Mouse (Mus musculus): ENCODE data around the gene 4931428L18Rik. TPM values are rescaled to one million over a fixed set of nuclear protein-coding genes. Genes with fewer than 3 reads are reported as not detected.
"Not testable (repeated sequence)": the region's sequence is repeated elsewhere in the genome, so short reads cannot be mapped to it uniquely, and the experiment has no call there.

The 4931428L18Rik gene
- polyA plus RNA-seq, 1 experiment, result not detected

DNA sequence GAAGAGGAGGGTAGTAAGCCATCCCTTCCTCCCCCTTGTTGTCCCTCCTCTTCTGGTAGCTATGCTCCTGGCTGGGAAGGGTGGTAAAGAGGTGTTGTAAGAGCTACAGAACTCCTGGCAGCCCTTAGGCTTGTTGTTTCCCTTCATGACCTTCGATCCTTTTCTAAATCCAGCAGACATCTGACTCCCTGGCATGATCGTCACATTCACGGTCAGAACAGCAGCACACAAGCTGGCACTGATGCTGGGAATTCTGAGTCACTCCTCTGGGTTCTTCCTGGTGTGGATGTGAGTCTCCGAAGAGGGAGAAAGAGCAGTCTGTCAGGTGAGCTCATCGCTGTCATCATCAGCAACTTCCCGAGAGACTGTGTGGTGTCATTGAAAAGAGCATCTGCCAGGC lies 203.2 kb downstream of the 4931428L18Rik start:
- Histone ChIP-seq H3K36me3 (ENCODE audit: control insufficient read depth, insufficient read depth, low read length) (no peaks in the 10 kb centered on the region), H3K27ac (ENCODE audit: control insufficient read depth, insufficient read depth, low read length) (no peak overlapping the region), H3K4me3 (ENCODE audit: control insufficient read depth, insufficient read depth, low read length) (no peak overlapping the region), H3K27me3 (ENCODE audit: control insufficient read depth, insufficient read depth, low read length) (no peaks in the 10 kb centered on the region), H3K4me1 (replicated peaks; ENCODE audit: control insufficient read depth, insufficient read depth, low read length) (no peaks in the 10 kb centered on the region)
- WGBS, result 81% methylated on average over 6 of the region's 6 CpGs
- TF ChIP-seq CTCF (IDR thresholded peaks at IDR 0.05; ENCODE audit: borderline replicate concordance, control insufficient read depth, extremely low read depth, insufficient read depth, low read length, poor library complexity) (no peak), POLR2A (IDR thresholded peaks at IDR 0.05; ENCODE audit: control insufficient read depth, extremely low read depth, insufficient read depth, low read length, poor library complexity) (no peak)
- DNase-seq, result no peak

DNA sequence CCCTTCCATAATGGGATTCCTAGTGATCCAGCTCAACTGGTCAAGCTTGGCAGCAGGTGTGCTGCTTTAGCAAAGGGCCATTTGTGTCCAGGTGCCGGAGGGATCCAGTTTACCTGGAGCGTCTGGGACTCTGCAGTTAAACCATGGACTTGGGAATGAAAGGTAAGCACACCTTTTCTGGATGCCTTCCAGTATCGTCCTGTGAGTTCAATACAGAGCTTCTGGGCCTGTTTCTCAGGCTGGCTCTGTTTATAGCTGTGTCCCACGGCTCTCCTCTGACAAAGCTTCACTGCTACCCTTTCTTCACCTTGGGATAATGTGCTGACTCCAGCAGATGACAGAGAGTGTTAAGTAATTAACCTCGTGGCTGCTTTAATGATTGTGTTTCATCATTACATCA lies 205.1 kb downstream of the 4931428L18Rik start:
- no peaks in the 10 kb centered on the region for H3K27me3 ChIP-seq (ENCODE audit: control insufficient read depth, insufficient read depth, low read length)
- H3K4me3 ChIP-seq (ENCODE audit: control insufficient read depth, insufficient read depth, low read length), result no peak overlapping the region
- H3K27ac ChIP-seq (ENCODE audit: control insufficient read depth, insufficient read depth, low read length), result no peak overlapping the region
- H3K4me1 ChIP-seq (replicated peaks; ENCODE audit: control insufficient read depth, insufficient read depth, low read length), result no peaks in the 10 kb centered on the region
- no peak for DNase-seq
- no peak for TF ChIP-seq POLR2A (IDR thresholded peaks at IDR 0.05; ENCODE audit: control insufficient read depth, extremely low read depth, insufficient read depth, low read length, poor library complexity)
- WGBS, result 89% methylated on average over 5 of the region's 5 CpGs
- H3K36me3 ChIP-seq (ENCODE audit: control insufficient read depth, insufficient read depth, low read length), result no peaks in the 10 kb centered on the region

DNA sequence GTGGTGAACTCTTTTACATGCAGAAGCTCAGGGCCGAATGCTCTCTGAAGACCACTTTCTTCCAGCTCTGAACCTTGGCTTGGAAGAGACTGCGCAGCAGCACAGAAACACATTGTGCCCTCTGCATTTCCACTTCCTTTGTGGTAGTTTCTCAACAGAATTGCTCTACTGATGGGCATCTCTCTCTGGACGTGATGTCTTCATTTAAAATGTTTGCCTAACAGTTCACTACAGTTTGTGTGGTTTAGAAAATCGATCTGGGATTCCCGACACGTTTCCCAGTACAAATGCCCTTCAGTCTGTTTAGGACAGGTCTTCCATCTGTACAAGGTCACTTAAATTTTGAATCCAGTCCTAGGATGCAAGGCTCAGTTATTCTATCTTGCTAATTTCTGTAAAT lies 206.4 kb downstream of the 4931428L18Rik start:
- H3K27ac ChIP-seq (ENCODE audit: control insufficient read depth, insufficient read depth, low read length), result no peak overlapping the region
- H3K4me3 ChIP-seq (ENCODE audit: control insufficient read depth, insufficient read depth, low read length), result no peak overlapping the region
- no peaks in the 10 kb centered on the region for H3K27me3 ChIP-seq (ENCODE audit: control insufficient read depth, insufficient read depth, low read length)
- DNase-seq, result no peak
- H3K36me3 ChIP-seq (ENCODE audit: control insufficient read depth, insufficient read depth, low read length), result no peaks in the 10 kb centered on the region
- TF ChIP-seq POLR2A (IDR thresholded peaks at IDR 0.05; ENCODE audit: control insufficient read depth, extremely low read depth, insufficient read depth, low read length, poor library complexity) (no peak), CTCF (IDR thresholded peaks at IDR 0.05; ENCODE audit: borderline replicate concordance, control insufficient read depth, extremely low read depth, insufficient read depth, low read length, poor library complexity) (no peak)
- WGBS, result 89% methylated on average over 6 of the region's 6 CpGs
- H3K4me1 ChIP-seq (replicated peaks; ENCODE audit: control insufficient read depth, insufficient read depth, low read length), result no peaks in the 10 kb centered on the region

DNA sequence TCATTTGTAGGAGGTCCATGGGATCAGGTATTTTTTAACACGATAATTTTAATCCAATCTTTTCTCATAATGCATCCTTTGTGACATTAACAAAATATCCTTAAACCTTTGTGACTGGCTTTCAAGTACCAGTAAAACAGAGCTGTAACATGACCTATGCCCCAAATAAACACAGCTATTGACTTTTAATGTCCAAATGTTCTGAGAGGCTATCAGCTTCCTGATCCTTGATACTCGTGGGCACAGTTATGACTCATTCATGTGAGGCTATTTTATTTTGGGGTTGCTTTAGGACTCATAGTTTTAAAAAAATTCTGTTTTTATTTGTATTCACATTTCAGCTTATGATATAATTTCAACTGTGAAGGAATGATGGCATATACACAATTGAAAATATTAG lies 207.2 kb downstream of the 4931428L18Rik start:
- 83% methylated on average over 2 of the region's 2 CpGs for WGBS

DNA sequence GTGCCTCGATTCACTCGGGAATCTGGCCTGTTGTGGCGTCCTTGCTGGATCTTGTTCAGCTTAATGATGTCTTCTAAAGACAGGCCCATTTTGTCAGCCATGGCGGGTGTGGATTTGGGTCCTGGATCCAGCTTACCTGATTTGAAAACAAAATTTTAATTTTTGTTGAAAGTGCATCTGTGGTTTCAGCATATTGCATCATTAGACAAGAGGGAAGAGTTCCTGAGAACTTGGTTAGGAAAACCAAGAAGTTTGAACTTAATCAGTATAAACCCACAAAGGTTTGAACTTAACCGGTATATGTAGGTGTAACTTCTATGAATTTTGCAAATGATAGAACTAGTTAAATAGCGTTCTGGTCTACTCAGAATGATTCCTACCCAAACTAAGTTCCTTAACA lies 244.6 kb downstream of the 4931428L18Rik start, which contains the start of gene AC153137.1:
Gene AC153137.1 (minus strand): TSS at position 101 of the 400 bp plus-strand sequence.
- 94% methylated on average over 6 of the region's 6 CpGs for WGBS
- not testable (repeated sequence) for H3K4me3 ChIP-seq (ENCODE audit: control insufficient read depth, insufficient read depth, low read length); H3K36me3 ChIP-seq (ENCODE audit: control insufficient read depth, insufficient read depth, low read length); H3K27me3 ChIP-seq (ENCODE audit: control insufficient read depth, insufficient read depth, low read length); DNase-seq; H3K4me1 ChIP-seq (replicated peaks; ENCODE audit: control insufficient read depth, insufficient read depth, low read length); H3K27ac ChIP-seq (ENCODE audit: control insufficient read depth, insufficient read depth, low read length)

More for the DNA sequence above, 207.2 kb downstream of the 4931428L18Rik start:
- Histone ChIP-seq H3K36me3 (ENCODE audit: control insufficient read depth, insufficient read depth, low read length) (no peaks in the 10 kb centered on the region), H3K4me1 (replicated peaks; ENCODE audit: control insufficient read depth, insufficient read depth, low read length) (no peaks in the 10 kb centered on the region), H3K27me3 (ENCODE audit: control insufficient read depth, insufficient read depth, low read length) (no peaks in the 10 kb centered on the region), H3K27ac (ENCODE audit: control insufficient read depth, insufficient read depth, low read length) (no peak overlapping the region), H3K4me3 (ENCODE audit: control insufficient read depth, insufficient read depth, low read length) (no peak overlapping the region)
- DNase-seq, result no peak
- TF ChIP-seq POLR2A (IDR thresholded peaks at IDR 0.05; ENCODE audit: control insufficient read depth, extremely low read depth, insufficient read depth, low read length, poor library complexity), result no peak

DNA sequence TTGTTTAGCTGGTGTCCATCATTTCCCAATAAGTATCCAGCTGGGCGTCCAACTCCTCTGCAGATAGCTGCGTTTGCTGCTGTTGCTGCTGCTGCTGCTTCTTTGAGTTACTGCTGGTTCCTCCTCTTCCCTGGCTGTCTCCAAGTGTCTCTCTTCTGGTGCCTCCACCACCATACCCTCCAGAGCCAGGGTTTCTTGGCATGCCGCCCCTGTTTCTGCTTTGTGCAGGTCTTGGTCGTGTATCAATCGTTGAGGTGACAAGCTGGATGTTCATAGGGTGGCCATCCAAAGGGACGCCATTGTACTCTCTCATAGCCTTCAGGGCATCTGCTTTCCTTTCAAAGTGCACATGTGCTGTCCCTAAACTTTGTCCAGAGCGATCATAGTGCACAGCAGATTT lies 245.2 kb downstream of the 4931428L18Rik start:
- not testable (repeated sequence) for DNase-seq; H3K27me3 ChIP-seq (ENCODE audit: control insufficient read depth, insufficient read depth, low read length); H3K4me1 ChIP-seq (replicated peaks; ENCODE audit: control insufficient read depth, insufficient read depth, low read length); H3K36me3 ChIP-seq (ENCODE audit: control insufficient read depth, insufficient read depth, low read length); H3K4me3 ChIP-seq (ENCODE audit: control insufficient read depth, insufficient read depth, low read length); H3K27ac ChIP-seq (ENCODE audit: control insufficient read depth, insufficient read depth, low read length)
- WGBS, result 90% methylated on average over 7 of the region's 7 CpGs

DNA sequence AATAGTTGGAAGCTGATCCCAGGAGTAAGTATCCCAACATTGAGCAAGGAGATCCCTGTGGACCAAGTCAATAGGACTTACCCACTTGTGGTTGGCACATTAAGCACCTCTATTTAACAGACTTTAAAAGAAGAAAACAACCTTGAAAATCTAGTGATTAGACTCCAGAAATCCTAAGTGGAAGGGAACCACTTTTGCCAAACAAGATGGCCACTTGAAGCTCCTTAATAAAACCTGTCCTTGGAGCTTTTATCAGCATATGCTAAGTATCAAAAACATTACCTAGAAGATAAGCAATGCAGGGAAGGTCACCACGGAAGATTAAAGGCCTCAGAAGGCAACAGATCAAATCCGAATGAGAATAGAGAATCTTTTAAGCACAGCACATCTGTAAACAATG lies 270.7 kb downstream of the 4931428L18Rik start:
- TF ChIP-seq POLR2A (IDR thresholded peaks at IDR 0.05; ENCODE audit: control insufficient read depth, extremely low read depth, insufficient read depth, low read length, poor library complexity) (no peak), CTCF (IDR thresholded peaks at IDR 0.05; ENCODE audit: borderline replicate concordance, control insufficient read depth, extremely low read depth, insufficient read depth, low read length, poor library complexity) (no peak)
- H3K4me1 ChIP-seq (replicated peaks; ENCODE audit: control insufficient read depth, insufficient read depth, low read length), result no peaks in the 10 kb centered on the region
- H3K36me3 ChIP-seq (ENCODE audit: control insufficient read depth, insufficient read depth, low read length), result no peaks in the 10 kb centered on the region
- WGBS, result 98% methylated on average over 2 of the region's 2 CpGs
- H3K27me3 ChIP-seq (ENCODE audit: control insufficient read depth, insufficient read depth, low read length), result no peaks in the 10 kb centered on the region
- H3K27ac ChIP-seq (ENCODE audit: control insufficient read depth, insufficient read depth, low read length), result no peak overlapping the region
- no peak overlapping the region for H3K4me3 ChIP-seq (ENCODE audit: control insufficient read depth, insufficient read depth, low read length)
- DNase-seq, result no peak

Data from thymus, adult 2 months (tissue).